Mouse (Mus musculus) macrophage (primary cell): Measurements from ENCODE around the gene Acad12. TPM values are rescaled to one million over a fixed set of nuclear protein-coding genes. Genes with fewer than 3 reads are reported as not detected.

Source experiments
- H3K27ac ChIP-seq: fragments of 350-480 bp; formaldehyde crosslinking; 2 replicates; pipeline ENCODE4 v1.9.0; 2021
- H3K36me3 ChIP-seq: fragments of 350-480 bp; formaldehyde crosslinking; 2 replicates; pipeline ENCODE4 v1.9.0; 2021; ENCODE audit errors: inconsistent target
- H3K4me3 ChIP-seq: fragments of 350-480 bp; formaldehyde crosslinking; 2 replicates; pipeline ENCODE4 v1.9.0; 2021; ENCODE audit errors: inconsistent target
- H3K79me2 ChIP-seq: fragments of 350-480 bp; formaldehyde crosslinking; 2 replicates; pipeline ENCODE4 v1.9.0; 2021; ENCODE audit errors: inconsistent target
- WGBS: methylation state at CpG from one replicate; pipeline ENCODE4 v1.1.7; 2026; ENCODE audit warnings: inconsistent platforms; ENCODE audit not compliant: missing documents; 5-methylcytosine and 5-hydroxymethylcytosine counted together
- polyA plus RNA-seq: library from polyadenylated mRNA; stranded (reverse); fragments of 250-400 nt; gene quantifications from 3 replicates; pipeline ENCODE4 v1.2.4, GENCODE M21; 2018; ENCODE audit warnings: inconsistent platforms

Gene Acad12
- polyA plus RNA-seq, 1 experiment from 2014 or later = 6.2 TPM

GRCm38 (mm10) chr5:121597991-121598537, 20.7 kb downstream of the Acad12 start:
- Histone ChIP-seq H3K4me3 (no peak overlapping the region), H3K79me2 (peaks cover 1% of the 10 kb centered on the region; the same call in 1 of the 2 replicates), H3K36me3 (no peaks in the 10 kb centered on the region), H3K27ac (peak overlapping the region; percentile 96)
- 87% methylated on average over 7 of the region's 7 CpGs for WGBS

DNA sequence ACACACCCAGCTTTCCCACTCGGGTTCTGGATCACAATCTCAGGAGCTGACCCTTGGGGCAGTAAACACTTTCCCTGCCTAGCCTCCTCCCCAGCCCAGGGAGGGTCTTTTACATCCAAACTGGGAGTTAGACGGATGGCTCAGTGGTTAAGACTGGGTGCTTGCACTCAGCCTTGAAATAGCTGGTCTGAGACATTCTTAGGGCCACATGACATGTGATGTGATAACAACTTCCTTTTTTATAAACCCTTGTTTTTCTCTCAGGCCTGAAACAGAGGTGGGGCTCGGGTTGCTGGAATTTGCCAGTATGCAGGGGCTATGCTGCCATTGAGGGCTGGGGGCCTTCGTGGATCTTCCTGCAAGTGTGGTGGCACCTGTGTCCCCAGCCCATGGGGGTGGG, 21.4 kb downstream of the Acad12 start:
- Histone ChIP-seq H3K27ac (peak overlapping the region; percentile 96), H3K4me3 (no peak overlapping the region), H3K36me3 (no peaks in the 10 kb centered on the region), H3K79me2 (peaks cover 9% of the 10 kb centered on the region)
- 33% methylated on average over 4 of the region's 4 CpGs for WGBS

DNA sequence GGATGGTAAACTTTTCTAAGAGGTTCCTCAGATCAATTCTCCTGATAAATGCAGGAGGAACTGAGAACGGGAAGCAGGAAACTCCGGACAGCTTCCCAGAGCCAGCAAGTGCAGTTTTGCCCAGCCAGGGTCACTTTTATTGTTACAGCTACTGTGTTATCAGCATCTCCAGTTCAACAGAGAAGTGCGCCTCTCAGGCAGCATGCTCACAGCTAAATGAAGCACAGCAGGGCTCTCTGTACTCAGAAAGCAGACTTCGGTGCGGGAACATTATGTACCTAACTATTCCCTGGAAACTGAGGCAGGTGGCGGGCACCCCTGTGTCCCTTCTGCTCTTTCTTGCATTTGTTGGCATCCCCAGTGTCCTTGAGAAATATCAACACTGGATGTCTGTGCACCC, 22.5 kb downstream of the Acad12 start:
- peak overlapping the region; percentile 96 for H3K27ac ChIP-seq
- H3K79me2 ChIP-seq = peaks cover 20% of the 10 kb centered on the region
- 61% methylated on average over 6 of the region's 6 CpGs for WGBS
- H3K36me3 ChIP-seq = no peaks in the 10 kb centered on the region
- no peak overlapping the region for H3K4me3 ChIP-seq

DNA sequence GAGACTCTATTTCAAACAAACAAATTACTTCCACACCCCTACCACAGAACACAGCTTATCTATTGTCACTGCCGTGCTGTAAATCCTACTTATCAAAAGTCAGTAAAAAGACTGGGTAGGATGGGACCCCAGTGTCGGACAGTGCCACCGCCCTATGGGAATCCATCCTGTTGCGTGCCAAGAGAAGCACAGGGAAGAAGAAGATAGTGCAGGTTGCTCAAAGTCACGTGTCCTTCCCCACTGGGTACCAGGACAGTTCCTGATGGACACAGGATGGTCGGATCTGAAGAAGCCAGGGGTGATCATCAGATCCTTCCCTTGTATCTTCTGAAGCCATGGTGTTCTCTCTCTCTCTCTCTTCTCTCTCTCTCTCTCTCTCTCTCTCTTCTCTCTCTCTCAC, 23.0 kb downstream of the Acad12 start:
- 93% methylated on average over 6 of the region's 6 CpGs for WGBS
- no peaks in the 10 kb centered on the region for H3K36me3 ChIP-seq
- H3K4me3 ChIP-seq = no peak overlapping the region
- peak overlapping the region; percentile 96 for H3K27ac ChIP-seq
- H3K79me2 ChIP-seq = peaks cover 25% of the 10 kb centered on the region

DNA sequence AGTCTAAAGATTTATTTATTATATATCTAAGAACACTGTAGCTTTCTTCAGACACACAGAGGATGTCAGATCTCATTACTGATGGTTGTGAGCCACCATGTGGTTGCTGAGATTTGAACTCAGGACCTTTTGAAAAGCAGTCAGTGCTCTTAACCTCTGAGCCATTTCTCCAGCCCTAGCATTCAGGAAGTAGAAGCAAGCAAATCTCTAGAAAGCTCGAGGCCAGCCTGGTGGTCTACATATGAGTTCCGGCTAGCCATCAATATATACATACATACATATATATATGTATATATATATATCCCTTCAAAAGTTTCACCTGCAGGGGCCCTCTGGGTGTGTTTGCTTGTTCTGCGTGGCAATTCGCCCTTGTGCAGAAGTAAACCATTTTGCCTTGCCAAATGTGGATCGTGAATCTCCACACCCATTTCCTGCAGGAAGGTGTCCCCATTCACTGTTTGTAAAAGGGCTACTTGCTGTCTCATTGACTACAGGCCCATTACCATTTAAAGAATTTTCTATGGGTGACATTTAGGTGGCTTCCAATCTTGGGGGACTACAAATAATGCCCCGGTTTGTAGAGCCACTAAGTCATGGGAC, 23.9 kb downstream of the Acad12 start:
- Histone ChIP-seq H3K27ac (peak overlapping the region; percentile 87), H3K4me3 (no peak overlapping the region), H3K36me3 (0 out of 2 replicates have a peak, but pooled peaks cover 7% of the 10 kb centered on the region), H3K79me2 (peaks cover 34% of the 10 kb centered on the region)
- WGBS = 73% methylated on average over 6 of the region's 6 CpGs

DNA sequence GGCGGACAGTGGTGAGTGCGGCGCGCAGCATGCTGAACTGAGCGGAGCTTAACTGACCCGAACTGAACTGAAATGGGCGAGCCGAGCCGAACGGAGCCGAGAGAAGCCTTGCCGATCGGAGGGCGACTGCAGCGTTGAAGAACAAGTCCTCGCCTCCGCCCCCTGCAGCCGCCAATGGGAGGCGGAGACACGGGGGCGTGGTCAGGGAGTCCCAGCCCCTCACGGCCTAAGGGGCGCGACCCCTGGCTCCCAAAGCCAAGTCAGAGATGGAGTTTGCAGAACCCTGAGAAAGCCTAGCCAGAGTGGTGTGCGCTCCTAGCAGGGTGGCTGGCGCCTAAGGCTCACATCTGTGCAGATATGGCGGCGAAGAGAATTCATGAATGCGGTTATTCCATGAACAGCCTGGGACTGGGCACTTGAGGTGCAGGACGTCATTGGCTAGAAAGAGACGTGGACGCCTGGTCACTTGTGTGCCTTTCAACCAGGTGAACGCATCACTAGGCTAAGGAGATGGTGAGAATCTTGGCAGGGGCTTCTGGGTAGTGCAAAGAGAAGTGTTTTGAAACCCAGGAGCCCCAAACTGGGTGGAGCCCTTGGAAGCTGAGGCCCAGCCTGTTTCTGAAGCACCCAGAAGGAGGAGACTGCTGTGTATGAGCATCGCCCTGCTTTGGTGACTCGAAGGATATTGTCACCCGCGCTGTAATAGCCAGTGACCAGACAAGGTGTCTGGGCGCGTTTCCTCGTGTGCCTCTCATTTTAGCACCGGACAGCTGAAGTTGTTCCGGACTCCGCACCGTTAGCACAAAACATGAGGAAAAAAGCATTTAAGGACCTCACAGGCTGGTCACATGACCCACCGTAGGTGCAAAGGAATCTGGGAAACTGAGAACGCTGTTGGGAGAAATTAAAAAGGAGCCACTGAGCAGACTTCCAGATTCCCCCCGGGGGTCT, 25.0 kb downstream of the Acad12 start, which contains the start of gene Aldh2:
Gene Aldh2 (minus strand): TSS at position 374 of the 951 bp plus-strand sequence.
- H3K27ac ChIP-seq = peak within 1 kb of the TSS; percentile 87
- 0 out of 2 replicates have a peak, but pooled peaks cover 8% of the 10 kb centered on the region for H3K36me3 ChIP-seq
- WGBS = 2% methylated on average over 47 of the region's 47 CpGs
- H3K79me2 ChIP-seq = peaks cover 45% of the 10 kb centered on the region
- H3K4me3 ChIP-seq = peak within 1 kb of the TSS; percentile 69

GRCm38 (mm10) chr5:121592816-121593407, 25.8 kb downstream of the Acad12 start:
- H3K4me3 ChIP-seq = peak overlapping the region; percentile 69
- peaks cover 53% of the 10 kb centered on the region for H3K79me2 ChIP-seq
- 2% methylated on average over 30 of the region's 33 CpGs for WGBS
- peak overlapping the region; percentile 44 for H3K27ac ChIP-seq
- H3K36me3 ChIP-seq = 0 out of 2 replicates have a peak, but pooled peaks cover 8% of the 10 kb centered on the region

GRCm38 (mm10) chr5:121592064-121592815, 26.5 kb downstream of the Acad12 start:
- WGBS = 28% methylated on average over 11 of the region's 11 CpGs
- peaks cover 60% of the 10 kb centered on the region for H3K79me2 ChIP-seq
- H3K27ac ChIP-seq = peak overlapping the region; percentile 44
- H3K4me3 ChIP-seq = peak overlapping the region; percentile 69
- 0 out of 2 replicates have a peak, but pooled peaks cover 8% of the 10 kb centered on the region for H3K36me3 ChIP-seq

- Histone ChIP-seq H3K36me3 (0 out of 2 replicates have a peak, but pooled peaks cover 8% of the 10 kb centered on the region), H3K4me3 (peak overlapping the region; percentile 69; the same call in 1 of the 2 replicates), H3K79me2 (peaks cover 66% of the 10 kb centered on the region), H3K27ac (0 out of 2 replicates have a peak overlapping the region, but pooled peaks have one; percentile 44)
- 36% methylated on average over 11 of the region's 11 CpGs for WGBS
These were observed 27.2 kb downstream of the Acad12 start for GRCm38 (mm10) chr5:121591417-121592063.

- 87% methylated on average over 5 of the region's 6 CpGs for WGBS
- H3K79me2 ChIP-seq = peaks cover 79% of the 10 kb centered on the region
- 0 out of 2 replicates have a peak, but pooled peaks cover 8% of the 10 kb centered on the region for H3K36me3 ChIP-seq
- no peak overlapping the region for H3K4me3 ChIP-seq
- H3K27ac ChIP-seq = no peak overlapping the region
These were observed 28.8 kb downstream of the Acad12 start for GRCm38 (mm10) chr5:121589928-121590327.

DNA sequence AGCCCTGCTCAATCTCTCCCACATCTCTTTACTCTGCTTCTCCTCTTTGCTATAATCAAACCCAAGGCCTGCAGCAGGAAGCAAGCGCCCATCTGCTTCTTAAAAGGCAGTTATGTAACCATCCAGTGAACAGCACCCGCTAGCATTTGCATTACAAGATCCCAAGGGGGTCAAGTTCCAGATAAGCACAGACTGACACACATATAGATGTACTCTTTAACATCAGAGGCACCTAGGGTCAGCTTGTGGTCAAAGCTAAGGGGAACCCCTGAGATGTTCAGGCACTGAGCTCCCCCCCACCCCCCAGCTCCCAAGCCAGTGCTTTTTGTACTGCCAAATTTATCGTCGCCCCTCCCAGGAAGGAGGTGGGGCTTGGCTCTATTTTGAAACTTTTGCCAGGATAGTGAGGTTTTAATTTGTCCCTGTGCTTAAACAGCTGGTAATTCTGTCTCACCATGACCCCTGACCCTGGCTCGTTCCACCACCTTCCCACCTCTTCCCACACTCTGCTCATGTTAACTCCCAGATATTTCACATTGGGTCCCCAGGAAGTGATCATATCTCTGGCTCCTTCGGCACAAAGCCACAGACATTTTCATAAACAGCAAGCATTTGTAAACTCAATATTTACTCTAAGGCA, 32.2 kb downstream of the Acad12 start:
- WGBS = under 1% methylated on average over 6 of the region's 6 CpGs
- H3K4me3 ChIP-seq = peak overlapping the region; percentile 0; the same call in 1 of the 2 replicates

DNA sequence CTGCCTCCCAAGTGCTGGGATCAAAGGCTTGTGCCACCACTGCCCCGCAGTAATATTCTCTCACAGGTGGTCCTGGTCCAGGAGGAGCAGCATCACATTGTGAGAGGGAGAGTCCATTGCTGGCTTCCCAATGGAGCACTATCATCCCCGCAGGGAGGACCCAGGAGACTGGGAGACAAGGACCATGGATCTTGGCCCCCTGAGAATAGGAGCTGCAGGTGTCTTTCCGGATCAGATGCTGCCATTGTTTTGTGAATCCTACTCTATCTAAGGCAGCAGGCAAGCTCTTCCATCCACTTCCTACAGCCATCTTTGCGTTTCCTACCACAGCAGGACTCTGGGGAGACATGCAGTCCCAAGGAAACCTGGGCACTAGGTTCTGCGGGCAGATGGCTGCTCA, 33.0 kb downstream of the Acad12 start:
- 80% methylated on average over 5 of the region's 5 CpGs for WGBS
- H3K27ac ChIP-seq = peak overlapping the region; percentile 78
- peaks cover 9% of the 10 kb centered on the region for H3K36me3 ChIP-seq
- peaks cover 94% of the 10 kb centered on the region for H3K79me2 ChIP-seq
- H3K4me3 ChIP-seq = no peak overlapping the region

More for the DNA sequence above, 32.2 kb downstream of the Acad12 start:
- Histone ChIP-seq H3K27ac (peak overlapping the region; percentile 78), H3K79me2 (peaks cover 94% of the 10 kb centered on the region), H3K36me3 (0 out of 2 replicates have a peak, but pooled peaks cover 8% of the 10 kb centered on the region)

GRCm38 (mm10) chr5:121585005-121585404, 33.7 kb downstream of the Acad12 start:
- peaks cover 11% of the 10 kb centered on the region for H3K36me3 ChIP-seq
- H3K4me3 ChIP-seq = no peak overlapping the region
- 87% methylated on average over 10 of the region's 10 CpGs for WGBS
- peak overlapping the region; percentile 78 for H3K27ac ChIP-seq
- H3K79me2 ChIP-seq = peaks cover 94% of the 10 kb centered on the region
